Mouse (Mus musculus) frontal cortex, adult (tissue): ENCODE results near the gene Uqcc1.
A peak's percentile ranks its signal among the peaks of the same experiment; 100 is the strongest.

Experiments
- ATAC-seq: cut with Nextera tagmentation; 2 replicates; pipeline ENCODE4 v1.9.2; 2017; ENCODE audit warnings: mild to moderate bottlenecking, moderate library complexity, mixed read lengths; ENCODE audit not compliant: low TSS enrichment

Gene Uqcc1

DNA sequence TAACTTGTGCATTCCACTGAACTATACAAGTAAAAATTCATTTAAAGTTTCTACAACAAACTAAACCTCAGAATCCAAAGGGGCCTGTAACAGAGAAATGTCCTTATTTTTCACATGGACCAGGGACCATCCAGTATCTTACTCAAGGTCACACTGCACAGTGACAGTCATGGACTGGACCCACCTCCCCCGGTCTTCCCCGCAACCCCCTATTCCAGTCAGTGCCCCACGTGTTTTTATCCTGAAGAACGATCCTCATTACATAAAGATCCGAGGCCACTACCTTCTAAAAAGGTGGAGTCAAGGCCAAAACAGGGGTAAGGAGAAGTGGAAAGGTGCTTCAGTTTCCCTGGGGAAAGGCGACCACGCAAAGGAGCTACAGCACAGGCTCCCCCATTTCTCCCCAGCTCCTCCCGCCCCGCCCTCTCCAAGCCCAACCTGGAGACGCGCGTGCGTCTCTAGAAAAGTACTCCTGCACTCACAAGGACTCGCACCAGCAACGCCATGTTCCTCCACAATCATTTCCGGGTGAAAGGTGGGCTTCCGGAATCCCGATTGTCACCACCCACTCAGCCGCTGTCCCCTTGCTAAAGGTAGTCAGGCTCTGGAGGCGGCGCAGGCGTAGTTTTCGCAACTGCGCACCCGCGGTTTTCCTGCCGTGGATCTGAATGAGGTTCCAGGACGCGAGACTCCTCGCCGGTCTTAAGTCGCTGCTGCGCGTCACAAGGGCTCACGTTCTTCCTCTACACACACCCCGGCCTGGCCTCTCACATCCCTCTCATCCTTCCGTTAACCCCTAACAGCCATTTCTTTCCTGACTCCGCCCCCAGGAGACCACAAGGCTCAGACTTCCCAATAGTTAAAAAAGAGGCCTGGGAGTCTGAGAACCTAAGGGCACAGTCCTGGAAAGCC lies at the start of gene Uqcc1:
TSS of gene Uqcc1 (minus strand) at position 780 of the 912 bp plus-strand sequence.
- peak; percentile 97 for ATAC-seq

DNA sequence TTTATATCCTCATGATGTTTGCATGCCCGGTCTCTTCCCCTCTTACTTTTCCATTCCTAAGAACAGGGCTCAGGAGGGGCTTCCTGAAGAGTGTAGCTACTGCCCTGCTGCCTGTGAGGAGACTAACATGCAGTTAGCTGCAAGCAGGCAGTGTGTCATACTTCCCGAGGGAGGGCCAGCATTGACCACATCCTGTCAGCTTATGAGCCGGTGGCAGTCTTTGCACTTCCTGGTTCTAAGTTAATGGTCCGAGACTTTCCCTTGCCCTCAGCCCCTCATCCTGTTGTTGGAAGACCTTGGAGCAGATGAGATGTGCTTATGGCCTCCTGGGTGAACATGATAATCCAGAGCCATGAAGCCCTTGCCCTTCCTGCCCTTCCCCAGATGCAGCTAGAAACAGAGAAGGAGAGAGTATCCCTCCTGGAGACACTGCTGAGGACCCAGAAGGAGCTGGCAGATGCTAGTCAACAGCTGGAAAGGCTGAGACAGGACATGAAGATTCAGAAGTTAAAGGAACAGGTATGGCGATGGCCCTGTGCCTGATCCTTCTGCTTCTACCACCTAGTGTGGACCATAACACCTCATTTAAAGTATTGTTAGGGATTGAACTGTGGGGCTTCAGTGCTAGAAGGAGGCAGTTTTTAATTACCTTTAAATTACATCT lies 49.4 kb upstream of the Uqcc1 start:
- no peak for ATAC-seq

DNA sequence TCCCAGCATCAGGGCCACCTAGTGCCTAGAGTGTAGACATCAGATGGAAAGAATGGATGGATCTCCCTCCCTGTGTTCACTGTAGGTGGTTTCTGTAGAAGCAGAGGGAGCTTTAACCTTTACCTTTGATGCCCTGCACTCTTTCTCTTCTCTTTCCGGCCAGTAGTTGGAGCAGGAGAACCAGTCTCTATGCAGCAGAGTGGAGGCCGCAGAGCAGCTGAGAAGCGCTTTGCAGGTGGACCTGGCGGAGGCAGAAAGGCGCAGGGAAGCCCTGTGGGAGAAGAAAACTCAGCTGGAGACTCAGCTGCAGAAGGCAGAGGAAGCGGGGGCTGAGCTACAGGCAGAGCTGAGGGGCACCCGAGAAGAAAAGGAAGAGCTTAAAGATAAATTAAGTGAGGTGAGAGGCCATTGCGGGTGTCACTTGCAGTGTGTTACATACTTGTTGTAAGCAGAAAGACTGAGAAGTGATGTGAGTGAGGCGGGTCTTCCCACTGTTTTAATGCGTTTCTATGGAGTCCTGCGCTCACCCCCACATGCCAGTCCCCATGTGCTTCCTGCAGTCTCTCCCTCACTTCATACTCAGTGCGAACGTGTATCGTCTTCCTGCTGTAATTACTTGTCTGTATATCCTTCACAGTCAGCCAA lies 44.1 kb upstream of the Uqcc1 start:
- ATAC-seq = peak; percentile 57; the same call in 1 of the 2 replicates

DNA sequence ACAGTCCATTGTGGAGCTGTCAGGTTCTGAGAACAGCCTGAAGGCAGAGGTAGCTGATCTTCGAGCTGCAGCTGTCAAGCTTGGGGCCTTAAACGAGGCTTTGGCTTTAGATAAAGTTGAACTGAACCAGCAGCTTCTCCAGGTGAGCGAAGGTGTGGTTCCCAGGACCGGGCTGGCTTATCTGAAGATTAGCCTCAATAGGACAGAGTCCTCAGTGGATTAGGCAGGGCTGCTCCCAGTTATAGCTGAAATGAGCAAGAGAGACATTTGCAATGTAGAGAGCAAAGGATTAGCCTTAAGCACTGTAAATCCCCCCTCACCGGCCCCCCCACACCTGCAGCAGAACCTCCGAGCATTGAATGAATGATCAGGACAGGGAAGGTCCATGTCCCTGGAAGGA lies 43.2 kb upstream of the Uqcc1 start:
- ATAC-seq = no peak

DNA sequence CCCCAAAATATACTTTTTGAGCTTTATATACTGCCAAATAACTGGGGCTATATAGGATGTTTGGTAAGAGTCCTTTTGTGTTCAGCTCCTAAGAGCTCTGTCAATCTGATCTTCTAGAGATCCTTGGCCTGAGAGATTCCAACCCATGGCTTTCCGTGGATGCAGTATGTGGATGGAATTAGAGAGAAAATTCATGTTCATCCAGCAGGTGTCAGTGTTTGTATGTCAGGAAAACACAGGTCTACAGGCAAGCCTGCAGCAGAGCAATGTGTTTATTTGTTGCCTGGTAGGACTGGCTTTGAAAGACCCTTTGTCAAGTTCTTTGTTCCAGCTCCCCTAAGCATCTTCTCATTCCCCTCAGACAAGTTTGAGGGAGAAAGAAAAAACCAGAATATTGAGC lies 32.9 kb upstream of the Uqcc1 start:
- ATAC-seq = no peak; the same call in 1 of the 2 replicates

DNA sequence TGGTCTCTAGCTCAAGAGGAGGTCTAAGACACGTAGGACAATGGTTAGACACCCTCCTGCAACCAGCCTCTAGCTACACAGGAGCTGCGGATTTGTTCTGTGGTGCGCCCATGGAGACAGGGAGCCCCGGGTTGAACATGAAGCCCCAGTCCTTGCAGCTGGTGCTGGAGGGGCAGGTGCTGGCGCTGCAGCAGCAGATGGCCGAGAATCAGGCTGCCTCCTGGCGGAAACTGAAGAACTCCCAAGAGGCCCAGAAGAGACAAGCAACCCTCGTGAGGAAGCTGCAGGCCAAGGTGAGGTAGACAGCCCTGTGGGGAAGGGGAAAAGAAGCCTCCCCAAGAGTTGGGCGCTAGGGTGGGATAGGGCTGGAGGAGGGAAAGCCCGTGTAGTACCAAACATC lies 31.8 kb upstream of the Uqcc1 start:
- no peak for ATAC-seq

DNA sequence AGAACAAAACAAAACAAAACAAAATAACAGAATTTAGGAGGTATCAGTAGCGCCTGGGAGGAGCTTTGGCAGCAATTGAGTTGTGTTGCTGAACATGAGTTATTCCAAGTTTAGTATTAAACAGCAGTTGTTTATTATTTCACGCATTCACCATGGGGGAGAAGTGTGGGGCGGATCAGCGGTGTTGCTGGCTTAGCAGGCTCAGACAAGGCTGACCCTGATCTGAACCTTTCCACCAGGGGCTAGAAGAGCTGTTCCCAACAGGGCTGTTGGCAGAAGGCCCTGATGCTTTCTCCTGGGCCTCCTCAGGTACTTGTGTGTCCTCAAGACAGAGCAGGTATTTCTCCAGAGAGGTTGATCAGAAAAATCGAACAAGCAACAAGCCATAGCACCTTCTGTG lies 29.9 kb upstream of the Uqcc1 start:
- ATAC-seq = no peak

DNA sequence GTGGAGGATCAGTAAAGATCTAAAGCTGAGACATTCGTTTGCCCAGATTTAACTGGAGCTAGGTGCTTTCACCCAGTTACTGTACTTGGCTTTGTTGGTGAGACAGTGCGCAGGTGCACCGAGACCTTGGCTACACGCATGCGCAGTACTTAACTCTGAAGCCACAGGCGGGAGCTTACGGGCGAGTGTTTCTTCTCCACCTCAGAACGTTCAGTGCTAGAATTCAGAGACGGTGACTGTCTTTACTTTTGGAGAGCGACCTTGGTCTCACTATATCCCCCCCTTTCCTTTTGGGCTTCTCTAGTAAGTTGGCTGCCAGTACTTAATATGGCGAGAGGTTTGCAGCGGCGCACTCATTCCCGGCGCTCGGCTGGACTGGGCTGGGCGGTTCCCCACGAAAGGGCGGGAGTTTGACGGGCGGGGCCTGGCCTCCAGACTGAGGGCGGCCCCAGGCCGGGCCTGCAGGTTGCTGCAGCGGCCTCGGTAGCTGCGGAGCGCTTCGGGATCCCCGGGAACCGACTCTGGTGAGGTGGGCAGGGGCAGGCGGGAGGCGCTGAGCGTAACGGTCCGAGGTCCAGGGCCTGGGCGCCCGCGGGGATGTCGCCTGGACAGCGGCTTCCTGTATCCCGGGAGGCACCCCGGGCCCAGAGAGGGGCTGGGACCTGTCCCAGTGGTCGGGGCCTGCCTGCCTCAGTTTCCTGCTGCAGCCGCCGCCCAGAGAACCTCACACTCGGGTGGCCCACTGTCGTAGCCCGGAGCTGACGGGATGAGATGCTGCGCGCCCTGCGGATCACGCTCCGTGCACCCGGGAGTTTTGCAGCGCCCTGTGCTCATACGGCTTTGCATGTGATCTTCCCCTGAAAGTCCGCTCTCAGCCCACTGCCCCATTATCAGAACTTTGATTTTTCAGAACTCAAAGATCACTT lies 26.3 kb upstream of the Uqcc1 start, which contains the start of gene Cep250:
TSS of gene Cep250 (plus strand) at position 325 of the 926 bp plus-strand sequence.
- ATAC-seq = peak; percentile 97

DNA sequence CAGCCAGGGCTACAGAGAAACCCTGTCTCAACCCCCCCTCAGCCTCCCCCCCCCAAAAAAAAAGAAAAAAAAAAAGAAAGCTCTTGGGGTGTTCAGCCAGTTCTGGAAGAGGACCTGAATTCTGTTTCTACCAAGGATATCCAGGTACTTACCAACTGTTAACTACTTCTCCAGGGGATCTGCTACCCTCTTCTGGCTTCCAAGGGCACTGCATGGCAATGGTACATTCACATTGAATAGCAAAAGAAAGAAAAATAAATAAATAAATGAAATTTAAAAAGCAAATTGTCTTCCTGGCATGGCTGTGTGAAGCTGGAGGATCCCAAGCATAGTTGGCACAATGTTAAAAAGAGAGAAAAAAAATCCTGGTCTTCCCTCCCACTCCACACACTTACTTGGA lies 21.9 kb upstream of the Uqcc1 start:
- ATAC-seq = peak; percentile 53; the same call in 1 of the 2 replicates

DNA sequence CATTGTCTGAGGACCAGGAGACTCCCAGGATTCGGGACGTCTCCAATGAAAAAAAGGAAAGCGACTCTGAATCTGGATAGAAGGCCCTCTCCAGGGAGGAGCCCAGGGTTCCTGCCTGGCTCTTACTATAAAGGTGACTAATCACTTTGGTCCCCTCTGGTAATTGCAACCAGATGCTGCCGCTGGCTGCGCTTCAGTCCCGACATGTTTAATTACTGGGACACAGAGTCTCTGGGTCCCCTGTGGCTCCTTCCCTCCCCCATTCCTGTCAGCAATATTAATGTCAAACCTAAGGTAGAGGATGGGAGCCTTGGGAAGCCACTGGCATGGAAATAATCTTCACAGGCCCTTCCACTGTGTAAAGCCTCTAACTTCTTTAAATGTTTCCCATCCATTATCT lies 19.3 kb upstream of the Uqcc1 start:
- ATAC-seq = no peak

DNA sequence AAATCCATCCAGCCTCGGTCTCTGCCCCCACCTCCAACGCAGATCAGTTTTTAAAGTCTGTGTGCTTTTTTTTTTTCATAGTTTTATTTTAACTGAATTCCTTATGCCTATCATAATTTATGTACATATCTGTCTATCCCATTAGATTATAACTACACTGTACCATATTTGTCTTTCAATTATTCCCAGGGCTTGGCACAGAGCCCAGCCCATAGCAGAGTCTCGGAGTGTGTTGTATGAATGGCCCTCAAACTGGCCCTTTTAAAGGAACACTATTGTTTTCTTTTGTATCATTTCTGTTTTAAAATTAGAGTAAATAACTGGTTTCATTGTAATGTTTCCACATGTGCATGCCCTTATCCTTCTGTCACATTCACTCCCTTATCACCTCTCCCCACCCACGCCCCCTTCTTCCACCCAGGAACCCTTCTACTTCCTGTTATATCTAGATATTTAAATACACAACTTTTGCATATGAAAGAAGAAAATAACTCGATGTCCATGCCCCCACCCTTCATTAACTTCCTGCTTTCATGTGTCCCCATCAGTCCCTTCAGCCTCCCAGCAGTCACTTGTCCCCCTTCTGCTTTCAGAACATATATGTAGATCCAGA lies 17.4 kb upstream of the Uqcc1 start:
- ATAC-seq = no peak

DNA sequence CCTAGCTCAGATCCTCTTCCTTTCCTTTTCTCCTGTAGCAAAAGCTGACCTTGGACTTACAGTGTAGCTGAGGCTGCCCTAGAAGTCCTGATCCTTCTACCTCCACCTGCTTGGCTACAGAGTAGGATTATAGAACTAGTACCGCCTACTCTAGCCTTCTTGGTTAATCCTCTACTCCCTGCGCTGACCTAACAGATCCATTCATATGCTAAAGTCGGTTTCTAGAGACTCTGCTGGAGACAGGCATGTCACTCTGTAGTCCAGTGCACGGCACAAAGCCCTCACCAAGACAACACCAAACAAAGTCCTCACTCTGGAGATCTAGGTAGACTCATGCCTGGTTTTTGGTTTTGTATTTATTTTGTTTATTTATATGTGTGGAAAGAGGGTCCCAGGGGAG lies 16.4 kb upstream of the Uqcc1 start:
- no peak for ATAC-seq

DNA sequence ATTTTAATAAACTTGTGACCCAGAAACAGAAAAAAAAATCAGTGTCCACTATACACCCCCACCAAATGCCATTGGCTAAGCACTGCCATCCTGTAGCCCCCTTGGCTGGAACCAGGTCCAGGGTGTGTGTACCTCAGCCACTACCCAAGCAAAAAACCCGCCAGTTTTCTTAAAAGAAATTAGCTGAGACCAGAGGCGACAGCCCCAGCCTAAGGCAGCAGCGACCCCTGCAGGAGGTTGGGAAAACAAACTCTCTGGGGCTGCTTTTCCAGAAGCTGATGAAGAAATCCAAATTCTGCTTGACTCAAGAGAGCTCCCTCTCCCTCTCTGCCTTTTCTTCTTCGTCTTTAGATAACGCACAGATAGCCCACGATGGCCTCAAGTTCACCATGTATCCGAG lies 16.0 kb upstream of the Uqcc1 start:
- ATAC-seq = peak; percentile 41; the same call in 1 of the 2 replicates

DNA sequence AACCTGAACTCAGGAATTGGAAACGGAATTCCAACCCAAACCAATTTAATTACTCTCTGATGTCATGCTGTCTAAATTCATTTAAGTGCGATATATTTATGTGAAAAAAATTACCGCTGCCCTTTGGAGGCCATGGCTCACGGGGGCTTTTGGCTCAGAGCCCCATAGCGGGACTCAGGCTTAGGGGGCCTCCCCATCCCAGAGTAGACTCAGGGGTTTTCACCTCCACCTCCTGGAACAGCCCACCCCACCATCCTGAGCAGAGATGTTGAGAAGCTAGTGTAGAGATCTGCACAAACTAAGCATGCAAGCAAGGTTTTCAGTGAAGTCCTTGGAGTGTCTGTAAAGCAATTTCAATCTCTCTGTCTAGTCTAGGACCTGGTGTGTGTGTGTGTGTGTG lies 15.5 kb upstream of the Uqcc1 start:
- no peak for ATAC-seq

DNA sequence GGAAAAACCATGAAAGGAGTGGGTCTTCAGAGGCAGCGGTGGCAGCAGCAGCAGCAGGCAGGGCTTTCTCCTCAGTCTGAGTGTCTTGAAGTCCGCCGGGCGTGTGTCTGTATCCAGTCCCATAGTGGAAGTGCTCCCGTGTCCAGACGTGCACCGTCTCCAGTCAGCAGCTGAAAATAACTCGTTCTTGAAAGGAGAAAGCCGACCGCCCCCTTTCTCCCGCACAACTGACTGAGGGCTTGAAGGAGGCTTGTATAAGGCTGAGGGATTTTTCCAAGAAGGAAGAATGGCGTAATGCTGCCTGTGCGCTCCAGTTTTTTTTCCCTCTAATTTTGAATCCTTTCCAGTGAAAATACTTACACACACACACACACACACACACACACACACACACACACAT lies 15.0 kb upstream of the Uqcc1 start, which contains the start of gene Gdf5:
TSS of gene Gdf5 (minus strand) at position 244 of the 400 bp plus-strand sequence.
- peak; percentile 89 for ATAC-seq

DNA sequence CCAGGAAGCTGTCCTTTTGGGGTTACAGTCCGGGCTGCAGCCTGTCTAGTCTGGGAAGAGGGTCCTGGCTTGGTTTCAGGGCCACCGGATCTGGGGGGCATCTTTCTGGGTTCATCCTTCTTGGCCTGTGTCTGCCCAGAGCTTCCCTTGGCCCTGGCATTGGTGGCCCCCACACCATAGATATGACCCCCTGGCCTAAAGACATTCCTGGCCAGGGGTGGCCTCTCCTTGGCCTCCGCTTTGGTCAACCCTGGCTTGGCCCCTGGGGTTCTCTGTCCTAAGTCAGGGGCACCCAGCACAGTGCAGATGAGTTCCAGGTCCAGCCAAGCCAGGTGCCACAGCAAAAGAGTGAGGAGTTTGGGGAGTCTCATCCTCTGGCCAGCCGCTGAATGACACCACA lies 14.6 kb upstream of the Uqcc1 start:
- ATAC-seq = no peak

DNA sequence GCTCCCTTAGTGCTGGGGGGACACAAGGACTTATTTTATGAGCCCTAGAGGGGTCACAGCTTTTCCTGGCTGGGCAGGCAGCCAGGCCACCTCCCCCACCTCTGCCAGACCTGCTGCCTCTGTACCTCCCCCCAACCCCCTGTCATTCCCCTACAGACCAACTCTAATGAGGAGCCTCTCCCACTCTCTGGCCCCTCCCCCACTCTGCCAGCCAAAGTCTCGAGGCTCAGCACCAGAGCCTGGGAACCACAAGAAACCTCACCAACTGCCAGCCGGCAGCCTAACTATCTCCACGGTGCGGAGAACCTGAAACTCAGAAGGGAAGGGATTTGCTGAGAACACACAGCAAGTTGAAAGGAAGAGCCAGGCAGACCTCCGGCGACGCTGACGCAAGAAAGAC lies 13.4 kb upstream of the Uqcc1 start:
- no peak for ATAC-seq

DNA sequence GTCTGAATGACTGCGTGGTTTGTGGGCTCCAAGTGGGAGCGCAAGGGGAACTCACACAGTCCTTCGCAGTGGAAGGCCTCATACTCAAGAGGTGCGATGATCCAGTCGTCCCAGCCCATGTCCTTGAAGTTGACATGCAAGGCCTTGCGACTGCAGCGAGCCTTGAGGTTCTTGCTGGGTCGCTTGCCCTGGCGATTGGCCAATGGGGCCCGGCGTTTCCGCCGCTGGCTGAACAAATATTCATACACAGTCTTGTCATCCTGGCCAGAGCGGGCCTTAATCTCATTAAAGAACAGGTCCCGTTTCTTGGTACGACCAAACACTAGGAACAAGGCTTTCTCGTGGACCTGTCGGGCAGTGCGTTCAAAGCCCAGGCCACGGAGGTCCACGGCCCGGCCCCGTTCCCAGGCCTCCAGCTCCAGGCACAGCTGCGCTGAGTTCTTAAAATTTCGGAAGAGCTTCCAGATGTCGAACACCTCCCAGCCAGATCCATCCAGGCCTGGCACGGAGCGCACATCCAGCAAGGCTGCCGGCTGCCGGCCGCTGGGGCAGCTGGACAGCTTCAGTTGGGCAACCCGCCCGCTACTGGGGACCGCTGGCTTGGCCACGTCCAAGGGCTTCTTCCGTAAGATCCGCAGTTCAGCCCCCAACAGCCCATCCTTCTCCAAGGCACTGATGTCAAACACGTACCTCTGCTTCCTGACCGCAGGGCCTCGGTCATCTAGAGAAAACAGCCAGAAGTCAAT lies 11.8 kb upstream of the Uqcc1 start:
- no peak for ATAC-seq

DNA sequence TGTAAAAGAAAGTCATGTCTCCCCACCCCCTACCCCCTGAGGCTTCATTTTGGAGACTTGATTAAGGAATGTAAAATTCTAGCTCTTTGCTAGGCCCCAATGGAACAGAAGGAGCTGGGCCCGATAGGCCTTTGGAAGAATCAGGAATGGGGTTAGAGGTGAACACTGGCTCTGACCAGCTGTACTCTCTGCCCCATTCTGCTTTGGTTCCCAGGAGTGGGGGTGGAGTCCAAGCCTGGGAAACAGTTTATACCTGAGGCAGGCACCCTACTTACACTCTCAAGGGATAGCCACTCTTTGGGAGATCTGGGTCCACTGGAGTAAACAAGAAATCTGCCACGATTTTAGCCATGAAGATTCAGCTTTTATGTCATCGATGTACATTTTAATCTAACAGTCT lies 10.6 kb upstream of the Uqcc1 start, which contains the start of gene Gm15557:
TSS of gene Gm15557 (plus strand) at position 48 of the 400 bp plus-strand sequence.
- ATAC-seq = no peak

DNA sequence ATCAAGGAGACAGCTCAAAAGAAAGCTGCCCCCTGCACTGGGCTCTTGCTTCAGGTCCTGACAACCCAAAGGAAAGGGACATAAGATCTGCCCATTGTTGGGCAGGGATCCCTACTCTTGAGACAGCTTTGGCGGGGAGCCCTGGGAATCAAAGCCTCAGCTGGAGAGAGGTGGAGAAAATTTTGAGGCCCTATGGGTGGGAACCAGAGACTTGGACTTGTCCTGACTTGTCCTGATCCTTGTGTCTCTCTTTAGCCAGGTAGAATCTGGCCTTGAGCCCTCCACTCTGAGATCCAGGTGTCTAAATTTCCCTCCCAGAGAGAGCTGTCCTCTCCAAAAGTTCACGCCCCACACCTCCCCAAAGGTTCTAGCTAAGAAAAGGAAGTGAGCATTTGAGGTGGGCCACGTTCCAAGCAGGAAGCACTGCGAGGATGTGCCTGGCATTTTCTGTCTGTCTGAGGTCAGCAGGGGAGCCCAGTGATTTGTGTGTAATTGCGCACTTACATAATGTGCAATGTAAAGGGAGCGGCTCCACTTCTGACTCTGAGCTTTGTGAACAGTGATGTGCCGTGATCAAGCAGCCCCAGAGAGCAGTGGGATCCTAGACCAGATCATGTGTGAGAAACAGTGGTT lies 9.9 kb upstream of the Uqcc1 start:
- no peak for ATAC-seq
